Mouse (Mus musculus) intestine, embryonic 16.5 days (tissue): Measurements from ENCODE around the gene Surf6. TPM values are rescaled to one million over a fixed set of nuclear protein-coding genes. Genes with fewer than 3 reads are reported as not detected.
"Not testable (repeated sequence)": the region's sequence is repeated elsewhere in the genome, so short reads cannot be mapped to it uniquely, and the experiment has no call there.

Source experiments
- ATAC-seq: fragments of 200-750 bp; cut with Nextera tagmentation; 2 replicates; pipeline ENCODE4 v1.8.0; 2017; ENCODE audit warnings: moderate TSS enrichment, moderate library complexity
- H3K27ac ChIP-seq: fragments of 300-500 bp; sonication (generic); 2 replicates; pipeline ENCODE4 v1.5.1; 2014; ENCODE audit warnings: mild to moderate bottlenecking, low read length
- H3K27me3 ChIP-seq: fragments of 300-500 bp; sonication (generic); replicated peaks from 2 replicates; pipeline ENCODE4 v1.6.1; 2014; ENCODE audit warnings: low read length, control low read depth, mixed read lengths; ENCODE audit not compliant: control insufficient read depth, insufficient read depth
- H3K36me3 ChIP-seq: fragments of 300-500 bp; sonication (generic); 2 replicates; pipeline ENCODE4 v1.6.1; 2014; ENCODE audit warnings: low read length, control low read depth; ENCODE audit not compliant: control insufficient read depth, insufficient read depth
- H3K4me1 ChIP-seq: fragments of 300-500 bp; sonication (generic); 2 replicates; pipeline ENCODE4 v1.6.1; 2014; ENCODE audit warnings: low read length, control low read depth, mixed read lengths; ENCODE audit not compliant: control insufficient read depth, insufficient read depth
- H3K4me2 ChIP-seq: fragments of 300-500 bp; sonication (generic); 2 replicates; pipeline ENCODE4 v1.6.1; 2014; ENCODE audit warnings: low read depth, low read length, control low read depth
- H3K4me3 ChIP-seq: fragments of 300-500 bp; sonication (generic); 2 replicates; pipeline ENCODE4 v1.5.1; 2014; ENCODE audit warnings: mild to moderate bottlenecking, low read length
- H3K9ac ChIP-seq: fragments of 300-500 bp; sonication (generic); 2 replicates; pipeline ENCODE4 v1.6.1; 2014; ENCODE audit warnings: low read depth, low read length
- H3K9me3 ChIP-seq: fragments of 300-500 bp; sonication (generic); 2 replicates; pipeline ENCODE4 v1.6.1; 2016; ENCODE audit warnings: low read length, control low read depth; ENCODE audit not compliant: control insufficient read depth
- WGBS: fragments of 180-500 bp; shearing (Covaris S2); extraction: QIAGEN DNeasy Blood & Tissue Kit; methylation state at CpG from one replicate; pipeline ENCODE4 v1.1.7; 2014; 5-methylcytosine and 5-hydroxymethylcytosine counted together
- polyA plus RNA-seq: library from polyadenylated mRNA; unstranded; fragments of >200 nt; fragmentation: Nextera tagmentation; extraction: Ambion mirVana; gene quantifications from 2 replicates; pipeline ENCODE4 v1.2.1, GENCODE M21; 2015

The Surf6 gene
- polyA plus RNA-seq, 1 experiment from 2014 or later = 23.3 TPM

DNA sequence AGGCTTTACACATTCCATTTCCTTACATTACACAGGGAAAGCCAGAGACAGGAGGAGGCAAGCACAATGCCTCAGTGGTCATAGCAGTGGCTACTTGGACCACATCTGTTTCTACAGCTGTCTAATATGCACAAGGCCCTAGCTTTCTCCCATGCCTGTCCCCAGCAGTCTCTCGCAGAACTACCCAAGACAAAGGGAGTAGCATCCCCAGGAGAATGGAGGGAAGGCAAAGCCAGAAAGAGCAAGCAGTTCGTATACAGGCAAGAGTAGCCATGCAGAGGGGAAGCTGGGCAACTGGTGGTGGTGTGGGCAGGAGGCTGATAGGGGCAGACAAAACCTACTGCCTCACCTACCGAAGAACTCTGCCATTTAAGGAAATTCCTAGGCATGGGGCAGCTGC is 3.8 kb upstream of the Surf6 start:
- no peak overlapping the region for H3K4me3 ChIP-seq
- no peak overlapping the region for H3K4me2 ChIP-seq
- H3K27me3 ChIP-seq = no peaks in the 10 kb centered on the region
- no peak overlapping the region for H3K27ac ChIP-seq
- ATAC-seq = no peak
- H3K9me3 ChIP-seq = no peaks in the 10 kb centered on the region
- no peak overlapping the region for H3K9ac ChIP-seq
- H3K36me3 ChIP-seq = peaks cover 17% of the 10 kb centered on the region
- H3K4me1 ChIP-seq = peaks cover 24% of the 10 kb centered on the region
- 84% methylated on average over 3 of the region's 3 CpGs for WGBS

DNA sequence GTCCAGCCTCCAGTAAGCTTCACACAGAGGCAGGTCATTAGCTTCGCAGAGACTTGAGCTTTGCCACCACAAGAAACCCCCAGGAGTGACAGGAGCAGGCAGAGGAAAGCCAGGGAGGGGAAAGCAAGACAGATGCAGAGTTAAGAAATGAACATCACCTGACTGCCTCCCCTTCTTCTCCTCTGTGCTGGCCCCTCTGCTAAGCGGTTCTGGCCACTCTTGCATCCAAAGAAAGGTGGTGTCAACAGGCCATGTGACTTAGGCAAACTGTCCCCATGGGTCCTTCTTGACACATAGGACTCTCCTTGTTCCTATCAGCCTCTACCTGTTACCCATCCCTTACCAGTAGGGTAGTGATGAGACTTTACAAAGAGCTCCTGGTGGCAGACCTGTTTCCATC is 3.3 kb upstream of the Surf6 start:
- Histone ChIP-seq H3K4me2 (no peak overlapping the region), H3K36me3 (peaks cover 17% of the 10 kb centered on the region), H3K27me3 (no peaks in the 10 kb centered on the region), H3K9ac (peak overlapping the region; percentile 9; the same call in 1 of the 2 replicates), H3K4me1 (peaks cover 29% of the 10 kb centered on the region), H3K27ac (no peak overlapping the region), H3K4me3 (no peak overlapping the region), H3K9me3 (no peaks in the 10 kb centered on the region)
- ATAC-seq = no peak
- 90% methylated on average over 2 of the region's 2 CpGs for WGBS

GRCm38 (mm10) chr2:26903311-26903710 is 632 bp upstream of the Surf6 start:
- Histone ChIP-seq H3K4me1 (peaks cover 20% of the 10 kb centered on the region), H3K9ac (peak overlapping the region; percentile 87), H3K4me2 (peak overlapping the region; percentile 74), H3K4me3 (peak overlapping the region; percentile 81), H3K27ac (peak overlapping the region; percentile 74), H3K9me3 (no peaks in the 10 kb centered on the region), H3K36me3 (peaks cover 31% of the 10 kb centered on the region), H3K27me3 (no peaks in the 10 kb centered on the region)
- 8% methylated on average over 7 of the region's 7 CpGs for WGBS
- ATAC-seq = no peak

DNA sequence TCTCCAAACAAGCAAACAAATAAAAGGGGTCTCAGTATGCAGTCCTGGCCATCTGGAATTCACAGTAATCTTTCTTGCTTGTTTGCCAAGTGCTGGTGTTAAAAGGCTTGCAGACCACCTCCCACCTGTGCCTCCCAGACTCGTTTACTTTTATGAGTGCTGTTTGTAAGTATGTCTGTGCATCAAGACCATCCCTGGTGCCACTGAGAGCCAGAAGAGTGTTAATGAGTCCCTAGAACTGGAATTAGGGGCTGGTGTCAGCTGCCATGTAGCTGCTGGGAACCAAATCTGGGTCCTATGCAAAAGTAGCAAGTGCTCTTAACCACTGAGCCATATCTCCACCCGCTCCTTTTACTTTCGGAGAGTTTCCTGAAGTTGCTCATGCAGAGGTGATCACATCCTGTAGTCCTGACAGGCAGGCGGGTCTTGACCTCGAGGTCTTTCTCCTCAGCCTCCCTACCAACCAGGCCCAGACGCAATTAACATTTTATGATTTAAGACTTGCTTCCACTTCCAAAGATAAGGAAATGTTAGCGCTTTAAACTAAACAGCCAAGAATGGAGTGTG is 762 bp downstream of the Surf6 start:
- ATAC-seq = no peak
- Histone ChIP-seq H3K4me3 (peak overlapping the region; percentile 81), H3K9me3 (no peaks in the 10 kb centered on the region), H3K9ac (peak overlapping the region; percentile 87), H3K4me1 (peaks cover 21% of the 10 kb centered on the region), H3K4me2 (peak overlapping the region; percentile 74), H3K27me3 (no peaks in the 10 kb centered on the region), H3K36me3 (peaks cover 33% of the 10 kb centered on the region), H3K27ac (peak overlapping the region; percentile 58)
- WGBS = 6% methylated on average over 7 of the region's 7 CpGs

DNA sequence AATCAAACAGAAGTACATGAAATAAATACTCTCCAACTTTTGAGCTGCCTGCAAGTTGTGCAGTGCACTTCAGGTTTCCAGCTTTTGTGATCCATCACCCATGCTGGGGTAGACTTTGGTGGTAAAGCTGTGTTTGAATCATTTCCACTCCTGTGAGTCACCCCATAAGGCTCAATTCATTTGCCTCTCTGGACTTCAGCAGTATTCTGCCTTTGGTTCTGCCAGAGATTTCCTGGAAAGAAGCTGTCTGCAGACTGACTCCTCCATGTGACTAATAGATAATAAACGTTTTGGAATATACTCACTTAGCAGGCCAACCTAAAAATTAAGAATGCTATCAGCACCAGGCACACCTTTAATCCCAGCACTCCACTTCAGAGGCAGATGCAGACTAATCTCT is 1.9 kb downstream of the Surf6 start:
- no peak for ATAC-seq

DNA sequence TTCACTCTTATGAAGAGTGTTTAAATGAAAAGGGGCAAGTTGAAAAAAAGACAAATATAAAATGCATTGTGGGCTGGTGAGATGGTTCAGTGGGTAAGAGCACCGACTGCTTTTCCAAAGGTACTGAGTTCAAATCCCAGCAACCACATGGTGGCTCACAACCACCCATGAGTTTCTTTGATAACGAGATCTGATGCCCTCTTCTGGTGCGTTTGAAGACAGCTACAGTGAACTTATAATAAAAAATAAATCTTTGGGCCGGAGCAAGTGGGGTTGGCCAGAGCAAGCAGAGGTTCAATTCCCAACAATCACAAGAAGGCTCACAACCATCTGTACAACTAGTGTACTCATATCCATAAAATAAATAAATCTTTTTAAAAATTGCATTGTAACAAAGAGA is 6.8 kb downstream of the Surf6 start:
- no peaks in the 10 kb centered on the region for H3K9me3 ChIP-seq
- peaks cover 45% of the 10 kb centered on the region for H3K36me3 ChIP-seq
- H3K27ac ChIP-seq = no peak overlapping the region
- peaks cover 4% of the 10 kb centered on the region; the same call in 1 of the 2 replicates for H3K4me1 ChIP-seq
- no peak overlapping the region for H3K4me2 ChIP-seq
- ATAC-seq = no peak
- 93% methylated on average over 4 of the region's 4 CpGs for WGBS
- H3K4me3 ChIP-seq = no peak overlapping the region
- no peaks in the 10 kb centered on the region for H3K27me3 ChIP-seq
- H3K9ac ChIP-seq = no peak overlapping the region

More for the DNA sequence above, 1.9 kb downstream of the Surf6 start:
- Histone ChIP-seq H3K4me2 (no peak overlapping the region), H3K27ac (no peak overlapping the region), H3K27me3 (no peaks in the 10 kb centered on the region), H3K4me1 (peaks cover 21% of the 10 kb centered on the region), H3K4me3 (no peak overlapping the region), H3K36me3 (peaks cover 27% of the 10 kb centered on the region), H3K9ac (no peak overlapping the region), H3K9me3 (no peaks in the 10 kb centered on the region)
- 51% methylated on average over 1 of the region's 1 CpGs for WGBS

DNA sequence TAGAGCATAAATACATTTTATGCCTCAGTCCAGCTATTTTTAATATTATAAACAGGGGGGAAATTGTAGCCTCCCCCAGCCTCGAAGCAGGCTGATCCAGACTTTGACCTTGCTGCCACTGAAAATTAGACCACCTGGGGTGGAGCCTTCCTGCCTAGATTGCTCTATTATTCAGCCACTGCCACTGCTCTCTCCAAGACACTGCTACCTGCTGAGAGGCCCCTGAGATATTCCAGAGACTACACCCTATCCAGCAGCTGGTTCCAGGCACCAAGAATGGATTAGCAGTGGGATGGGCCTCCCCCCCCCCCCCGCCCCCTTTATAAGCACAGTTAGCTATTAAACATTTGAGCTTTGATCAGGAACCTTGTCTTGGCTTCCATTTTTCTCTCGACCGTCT is 16.5 kb downstream of the Surf6 start:
- H3K36me3 ChIP-seq = peaks cover 13% of the 10 kb centered on the region
- not testable (repeated sequence) for H3K4me3 ChIP-seq, H3K9me3 ChIP-seq, H3K4me2 ChIP-seq, ATAC-seq, H3K27ac ChIP-seq, H3K27me3 ChIP-seq, H3K9ac ChIP-seq, H3K4me1 ChIP-seq
- WGBS = 76% methylated on average over 4 of the region's 4 CpGs

- H3K4me3 ChIP-seq, H3K4me1 ChIP-seq, H3K4me2 ChIP-seq, H3K9ac ChIP-seq, H3K27me3 ChIP-seq, H3K27ac ChIP-seq, H3K9me3 ChIP-seq, ATAC-seq: not testable (repeated sequence)
- H3K36me3 ChIP-seq = peaks cover 11% of the 10 kb centered on the region
- 85% methylated on average over 2 of the region's 2 CpGs for WGBS
These were observed 17.1 kb downstream of the Surf6 start for GRCm38 (mm10) chr2:26885541-26885940.

DNA sequence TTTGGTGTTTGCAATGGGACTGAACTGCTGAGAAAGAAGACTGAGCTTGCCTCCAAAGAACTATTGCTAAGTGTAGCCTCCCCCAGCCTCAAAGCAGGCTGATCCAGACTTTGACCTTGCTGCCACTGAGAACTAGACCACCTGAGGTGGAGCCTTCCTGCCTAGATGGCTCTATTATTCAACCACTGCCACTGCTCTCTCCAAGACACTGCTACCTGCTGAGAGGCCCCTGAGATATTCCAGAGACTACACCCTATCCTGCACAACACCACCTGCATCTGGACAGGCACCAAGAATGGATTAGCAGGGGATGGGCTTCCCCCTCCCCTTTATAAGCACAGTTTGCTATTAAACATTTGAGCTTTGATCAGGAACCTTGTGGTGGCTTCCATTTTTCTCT is 24.1 kb downstream of the Surf6 start:
- H3K36me3 ChIP-seq = no peaks in the 10 kb centered on the region
- no peak for ATAC-seq

DNA sequence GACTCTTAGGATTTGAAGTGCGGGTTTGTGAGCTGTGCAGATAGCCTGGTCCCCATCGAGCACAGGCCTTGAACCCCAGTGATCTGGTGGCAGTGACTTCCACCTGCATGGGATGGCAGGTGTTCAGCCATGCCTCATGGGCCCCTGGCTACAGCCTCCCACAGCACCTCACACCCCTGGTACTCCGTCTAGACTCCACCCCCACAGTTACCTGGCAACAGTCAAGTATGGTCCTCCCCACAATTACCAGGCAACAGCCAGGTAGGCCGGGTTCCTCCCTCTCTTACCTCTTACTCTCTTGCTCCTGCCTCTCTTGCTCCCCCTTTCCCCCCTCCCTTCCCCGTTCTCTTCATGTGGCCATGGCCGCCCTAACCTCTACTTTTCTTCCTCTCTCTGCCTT is 32.0 kb downstream of the Surf6 start:
- H3K27ac ChIP-seq = no peak overlapping the region
- no peak overlapping the region for H3K4me2 ChIP-seq
- no peak overlapping the region for H3K4me3 ChIP-seq
- H3K9me3 ChIP-seq = no peaks in the 10 kb centered on the region
- H3K4me1 ChIP-seq = no peaks in the 10 kb centered on the region
- H3K36me3 ChIP-seq = no peaks in the 10 kb centered on the region
- no peak for ATAC-seq
- no peak overlapping the region for H3K9ac ChIP-seq
- WGBS = 53% methylated on average over 6 of the region's 6 CpGs
- H3K27me3 ChIP-seq = no peaks in the 10 kb centered on the region

More for the DNA sequence above, 24.1 kb downstream of the Surf6 start:
- H3K4me3 ChIP-seq = no peak overlapping the region
- no peaks in the 10 kb centered on the region for H3K27me3 ChIP-seq
- H3K9ac ChIP-seq = no peak overlapping the region
- no peaks in the 10 kb centered on the region for H3K4me1 ChIP-seq
- H3K9me3 ChIP-seq = no peaks in the 10 kb centered on the region
- no peak overlapping the region for H3K27ac ChIP-seq
- H3K4me2 ChIP-seq = no peak overlapping the region
